Mouse (Mus musculus): ENCODE measurements around the gene Pcbp2. TPM values are rescaled to one million over a fixed set of nuclear protein-coding genes. Genes with fewer than 3 reads are reported as not detected.

Pcbp2 gene
- total RNA-seq, 1 experiment: 377 TPM

DNA sequence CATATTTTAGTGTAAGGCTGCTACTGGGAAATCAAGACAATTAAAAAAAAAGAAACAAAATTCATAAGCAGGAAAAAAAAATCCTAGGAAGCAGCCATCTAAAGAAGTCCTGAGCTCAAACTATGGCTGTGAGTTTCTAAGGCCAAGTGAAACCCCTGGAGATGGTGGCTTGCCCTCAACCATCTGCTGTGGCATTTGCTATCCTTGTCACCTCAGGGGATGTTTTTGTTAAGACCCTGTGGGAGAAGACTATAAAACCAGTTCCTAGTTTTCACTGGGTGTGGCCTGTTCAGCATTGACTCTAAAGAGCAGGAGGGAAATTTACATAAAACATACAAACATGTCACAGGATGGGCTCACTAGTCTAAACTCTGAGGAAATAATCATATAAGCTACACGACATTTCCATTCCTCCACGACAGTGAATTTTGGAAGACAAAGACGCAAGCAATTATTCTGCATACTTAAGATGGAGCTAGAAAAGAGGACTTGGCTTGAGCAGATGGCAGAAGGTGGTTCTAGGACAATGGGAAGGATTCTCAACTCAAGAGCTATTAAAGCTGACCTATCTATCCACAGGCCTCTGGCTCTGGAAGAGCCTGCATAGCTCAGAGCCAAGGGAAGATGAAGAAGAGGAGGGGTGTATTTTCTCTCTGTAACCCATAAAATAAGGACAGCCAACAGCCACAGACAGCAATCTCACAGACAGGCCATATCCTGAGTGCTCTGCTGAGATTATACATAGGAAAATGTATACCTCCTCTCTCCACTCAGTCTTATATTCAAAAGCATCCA is 62.0 kb downstream of the Pcbp2 start:
- no peak overlapping the region for H3K9ac ChIP-seq (ENCODE audit: insufficient read depth, low read depth, low read length, poor library complexity, severe bottlenecking)
- no peaks in the 10 kb centered on the region for H3K4me1 ChIP-seq (ENCODE audit: control insufficient read depth in 2 of 2, insufficient read depth in 2 of 2, low read length in 2 of 2, poor library complexity in 1 of 2)
- peaks cover 6% of the 10 kb centered on the region for H3K36me3 ChIP-seq (ENCODE audit: control insufficient read depth, insufficient read depth, low read length, poor library complexity, severe bottlenecking)
- H3K27ac ChIP-seq (ENCODE audit: insufficient read depth, low read depth, low read length, poor library complexity, severe bottlenecking): no peak overlapping the region
- DNase-seq (ENCODE audit: low read depth, low spot score): no peak
- no peak overlapping the region for H3K4me3 ChIP-seq (ENCODE audit: insufficient read depth in 1 of 2, low read depth in 1 of 2, low read length in 2 of 2, poor library complexity in 1 of 2, severe bottlenecking in 1 of 2)
- TF ChIP-seq ZNF384 (IDR thresholded peaks at IDR 0.05; ENCODE audit: low read depth, low read length) (no peak), MAFK (IDR thresholded peaks at IDR 0.05; ENCODE audit: insufficient read depth, low read depth, low read length) (no peak), ZC3H11A (IDR thresholded peaks at IDR 0.05; ENCODE audit: borderline replicate concordance, low read depth, low read length) (no peak), CHD2 (IDR thresholded peaks at IDR 0.05; ENCODE audit: low read depth, low read length) (no peak), HCFC1 (IDR thresholded peaks at IDR 0.05; ENCODE audit: borderline replicate concordance, insufficient read depth, low read length) (no peak)
- no peaks in the 10 kb centered on the region for H3K9me3 ChIP-seq (ENCODE audit: control insufficient read depth, insufficient read depth, low read depth, low read length)
- in situ Hi-C loops (cut with MboI; ENCODE audit: low sequenced_read_pairs in 2 of 2, unreplicated experiment in 2 of 2): no loop called here

DNA sequence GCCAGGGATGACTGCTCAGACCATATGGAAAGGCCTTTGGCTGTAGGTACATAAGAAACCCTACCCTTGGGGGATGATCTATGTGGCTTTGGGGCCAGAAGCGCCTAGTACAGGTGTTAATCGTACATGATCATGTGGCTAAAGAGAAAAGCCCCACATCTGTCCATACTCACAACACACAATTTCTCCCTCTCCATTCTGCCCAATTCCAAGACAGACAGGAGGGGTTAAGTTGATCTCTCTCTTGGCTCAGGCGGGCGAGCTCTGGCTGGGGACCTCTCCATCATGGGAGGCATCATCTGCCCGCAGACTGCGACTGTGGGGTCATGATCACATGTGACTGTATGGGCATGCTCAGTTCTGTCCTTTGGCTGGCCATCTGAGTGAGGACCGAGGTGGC is 63.6 kb downstream of the Pcbp2 start:
- no peak overlapping the region for H3K27ac ChIP-seq (ENCODE audit: insufficient read depth, low read depth, low read length, poor library complexity, severe bottlenecking)
- no peak overlapping the region for H3K4me3 ChIP-seq (ENCODE audit: insufficient read depth in 1 of 2, low read depth in 1 of 2, low read length in 2 of 2, poor library complexity in 1 of 2, severe bottlenecking in 1 of 2)
- no peak for DNase-seq (ENCODE audit: low read depth, low spot score)
- no peak for TF ChIP-seq HCFC1 (IDR thresholded peaks at IDR 0.05; ENCODE audit: borderline replicate concordance, insufficient read depth, low read length)
- no peak for TF ChIP-seq CHD2 (IDR thresholded peaks at IDR 0.05; ENCODE audit: low read depth, low read length)
- TF ChIP-seq ZC3H11A (IDR thresholded peaks at IDR 0.05; ENCODE audit: borderline replicate concordance, low read depth, low read length): no peak
- no peak for TF ChIP-seq ZNF384 (IDR thresholded peaks at IDR 0.05; ENCODE audit: low read depth, low read length)
- TF ChIP-seq MAFK (IDR thresholded peaks at IDR 0.05; ENCODE audit: insufficient read depth, low read depth, low read length): no peak
- no peaks in the 10 kb centered on the region for H3K4me1 ChIP-seq (ENCODE audit: control insufficient read depth in 2 of 2, insufficient read depth in 2 of 2, low read length in 2 of 2, poor library complexity in 1 of 2)
- no peaks in the 10 kb centered on the region for H3K9me3 ChIP-seq (ENCODE audit: control insufficient read depth, insufficient read depth, low read depth, low read length)
- H3K9ac ChIP-seq (ENCODE audit: insufficient read depth, low read depth, low read length, poor library complexity, severe bottlenecking): no peak overlapping the region
- in situ Hi-C loops (cut with MboI; ENCODE audit: low sequenced_read_pairs in 2 of 2, unreplicated experiment in 2 of 2): no loop called here
- peaks cover 6% of the 10 kb centered on the region for H3K36me3 ChIP-seq (ENCODE audit: control insufficient read depth, insufficient read depth, low read length, poor library complexity, severe bottlenecking)

DNA sequence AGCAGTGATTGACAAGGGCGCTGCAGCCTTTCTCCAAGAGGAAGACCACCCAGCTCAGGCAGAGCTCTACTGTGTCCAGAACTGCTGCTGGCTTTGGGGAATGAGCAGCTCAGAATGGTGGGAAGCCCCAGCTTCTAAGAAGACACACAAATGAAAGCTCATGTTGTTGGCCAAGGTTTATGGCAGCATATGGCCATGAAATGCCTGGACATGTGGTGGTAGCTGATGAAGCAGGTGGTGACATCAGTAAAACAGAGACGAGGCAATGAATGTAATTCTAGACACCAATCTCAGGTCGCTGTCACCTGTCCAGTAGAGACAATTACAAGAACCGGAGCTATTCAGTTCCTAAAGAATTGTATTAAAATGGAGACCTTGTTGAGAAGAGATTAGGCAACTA is 74.5 kb downstream of the Pcbp2 start:
- DNase-seq (ENCODE audit: low read depth, low spot score): no peak
- Histone ChIP-seq H3K4me1 (ENCODE audit: control insufficient read depth in 2 of 2, insufficient read depth in 2 of 2, low read length in 2 of 2, poor library complexity in 1 of 2) (no peaks in the 10 kb centered on the region), H3K27ac (ENCODE audit: insufficient read depth, low read depth, low read length, poor library complexity, severe bottlenecking) (no peak overlapping the region), H3K4me3 (ENCODE audit: insufficient read depth in 1 of 2, low read depth in 1 of 2, low read length in 2 of 2, poor library complexity in 1 of 2, severe bottlenecking in 1 of 2) (no peak overlapping the region), H3K9ac (ENCODE audit: insufficient read depth, low read depth, low read length, poor library complexity, severe bottlenecking) (no peak overlapping the region), H3K36me3 (ENCODE audit: control insufficient read depth, insufficient read depth, low read length, poor library complexity, severe bottlenecking) (no peaks in the 10 kb centered on the region; the same call in none of the 2 replicates), H3K9me3 (ENCODE audit: control insufficient read depth, insufficient read depth, low read depth, low read length) (no peaks in the 10 kb centered on the region)
- TF ChIP-seq HCFC1 (IDR thresholded peaks at IDR 0.05; ENCODE audit: borderline replicate concordance, insufficient read depth, low read length): no peak
- TF ChIP-seq ZNF384 (IDR thresholded peaks at IDR 0.05; ENCODE audit: low read depth, low read length): no peak
- TF ChIP-seq CHD2 (IDR thresholded peaks at IDR 0.05; ENCODE audit: low read depth, low read length): no peak
- no peak for TF ChIP-seq ZC3H11A (IDR thresholded peaks at IDR 0.05; ENCODE audit: borderline replicate concordance, low read depth, low read length)
- TF ChIP-seq MAFK (IDR thresholded peaks at IDR 0.05; ENCODE audit: insufficient read depth, low read depth, low read length): no peak
- in situ Hi-C loops (cut with MboI; ENCODE audit: low sequenced_read_pairs in 2 of 2, unreplicated experiment in 2 of 2): no loop called here

DNA sequence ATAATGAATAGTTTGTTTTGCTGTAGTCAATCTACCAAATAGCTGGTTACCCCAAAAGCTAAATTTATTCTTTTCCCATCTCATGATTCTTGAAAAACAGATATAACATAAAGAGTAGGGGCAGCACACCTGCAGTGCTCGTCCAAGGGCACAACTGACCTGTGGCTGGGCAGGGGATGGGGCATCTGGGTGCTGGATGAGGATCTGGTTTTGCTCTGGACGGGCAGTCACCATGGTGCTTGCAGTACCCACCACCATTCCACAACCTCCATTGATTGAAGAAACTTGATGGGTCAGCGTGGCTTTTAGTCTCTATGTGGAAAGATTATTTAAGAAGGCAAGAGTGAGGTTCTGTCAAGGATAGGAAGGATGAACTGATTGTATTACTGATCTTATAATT is 75.9 kb downstream of the Pcbp2 start:
- no peak overlapping the region for H3K27ac ChIP-seq (ENCODE audit: insufficient read depth, low read depth, low read length, poor library complexity, severe bottlenecking)
- in situ Hi-C loops (cut with MboI; ENCODE audit: low sequenced_read_pairs in 2 of 2, unreplicated experiment in 2 of 2): no loop called here
- H3K4me3 ChIP-seq (ENCODE audit: insufficient read depth in 1 of 2, low read depth in 1 of 2, low read length in 2 of 2, poor library complexity in 1 of 2, severe bottlenecking in 1 of 2): no peak overlapping the region
- no peak for DNase-seq (ENCODE audit: low read depth, low spot score)
- H3K36me3 ChIP-seq (ENCODE audit: control insufficient read depth, insufficient read depth, low read length, poor library complexity, severe bottlenecking): no peaks in the 10 kb centered on the region; the same call in none of the 2 replicates
- no peak overlapping the region for H3K9ac ChIP-seq (ENCODE audit: insufficient read depth, low read depth, low read length, poor library complexity, severe bottlenecking)
- TF ChIP-seq MAFK (IDR thresholded peaks at IDR 0.05; ENCODE audit: insufficient read depth, low read depth, low read length) (no peak), ZNF384 (IDR thresholded peaks at IDR 0.05; ENCODE audit: low read depth, low read length) (no peak), CHD2 (IDR thresholded peaks at IDR 0.05; ENCODE audit: low read depth, low read length) (no peak), HCFC1 (IDR thresholded peaks at IDR 0.05; ENCODE audit: borderline replicate concordance, insufficient read depth, low read length) (no peak), ZC3H11A (IDR thresholded peaks at IDR 0.05; ENCODE audit: borderline replicate concordance, low read depth, low read length) (no peak)
- no peaks in the 10 kb centered on the region for H3K4me1 ChIP-seq (ENCODE audit: control insufficient read depth in 2 of 2, insufficient read depth in 2 of 2, low read length in 2 of 2, poor library complexity in 1 of 2)
- H3K9me3 ChIP-seq (ENCODE audit: control insufficient read depth, insufficient read depth, low read depth, low read length): no peaks in the 10 kb centered on the region
